Mouse (Mus musculus) liver, embryonic 16.5 days (tissue): ENCODE data around the gene Pafah1b3. TPM values are rescaled to one million over a fixed set of nuclear protein-coding genes. Genes with fewer than 3 reads are reported as not detected.

Source experiments
- ATAC-seq: fragments of 200-750 bp; cut with Nextera tagmentation; 2 replicates; pipeline ENCODE4 v1.8.0; 2017; ENCODE audit warnings: low read depth, mild to moderate bottlenecking, moderate number of reproducible peaks, moderate library complexity
- H3K27ac ChIP-seq: fragments of 300-500 bp; sonication (generic); 2 replicates; pipeline ENCODE4 v1.5.1; 2014; ENCODE audit warnings: mild to moderate bottlenecking, low read length
- H3K27me3 ChIP-seq: fragments of 300-500 bp; sonication (generic); 2 replicates; pipeline ENCODE4 v1.6.1; 2014; ENCODE audit warnings: low read depth, low read length, mixed read lengths; ENCODE audit not compliant: control insufficient read depth, insufficient read depth
- H3K36me3 ChIP-seq: fragments of 300-500 bp; sonication (generic); 2 replicates; pipeline ENCODE4 v1.6.1; 2014; ENCODE audit warnings: mild to moderate bottlenecking; ENCODE audit not compliant: control insufficient read depth, insufficient read depth
- H3K4me1 ChIP-seq: fragments of 300-500 bp; sonication (generic); 2 replicates; pipeline ENCODE4 v1.6.1; 2014; ENCODE audit warnings: low read depth, low read length, mixed read lengths; ENCODE audit not compliant: control insufficient read depth
- H3K4me2 ChIP-seq: fragments of 300-500 bp; sonication (generic); 2 replicates; pipeline ENCODE4 v1.6.1; 2014; ENCODE audit warnings: low read depth, low read length, mixed read lengths
- H3K4me3 ChIP-seq: fragments of 300-500 bp; sonication (generic); 2 replicates; pipeline ENCODE4 v1.5.1; 2014; ENCODE audit warnings: low read depth, mild to moderate bottlenecking, low read length
- H3K9ac ChIP-seq: fragments of 300-500 bp; sonication (generic); 2 replicates; pipeline ENCODE4 v1.6.1; 2014; ENCODE audit warnings: low read depth, low read length
- H3K9me3 ChIP-seq: fragments of 300-500 bp; sonication (generic); replicated peaks from 2 replicates; pipeline ENCODE4 v1.6.1; 2016; ENCODE audit warnings: low read length; ENCODE audit not compliant: control insufficient read depth
- WGBS: fragments of 180-500 bp; shearing (Covaris S2); extraction: QIAGEN DNeasy Blood & Tissue Kit; methylation state at CpG from one replicate; pipeline ENCODE4 v1.1.7; 2014; ENCODE audit not compliant: insufficient replicate concordance; 5-methylcytosine and 5-hydroxymethylcytosine counted together
- polyA plus RNA-seq: library from polyadenylated mRNA; unstranded; fragments of >200 nt; fragmentation: Nextera tagmentation; extraction: Ambion mirVana; gene quantifications from 2 replicates; pipeline ENCODE4 v1.2.1, GENCODE M21; 2015

Pafah1b3 gene
- polyA plus RNA-seq, 1 experiment from 2014 or later = 25.6 TPM

DNA sequence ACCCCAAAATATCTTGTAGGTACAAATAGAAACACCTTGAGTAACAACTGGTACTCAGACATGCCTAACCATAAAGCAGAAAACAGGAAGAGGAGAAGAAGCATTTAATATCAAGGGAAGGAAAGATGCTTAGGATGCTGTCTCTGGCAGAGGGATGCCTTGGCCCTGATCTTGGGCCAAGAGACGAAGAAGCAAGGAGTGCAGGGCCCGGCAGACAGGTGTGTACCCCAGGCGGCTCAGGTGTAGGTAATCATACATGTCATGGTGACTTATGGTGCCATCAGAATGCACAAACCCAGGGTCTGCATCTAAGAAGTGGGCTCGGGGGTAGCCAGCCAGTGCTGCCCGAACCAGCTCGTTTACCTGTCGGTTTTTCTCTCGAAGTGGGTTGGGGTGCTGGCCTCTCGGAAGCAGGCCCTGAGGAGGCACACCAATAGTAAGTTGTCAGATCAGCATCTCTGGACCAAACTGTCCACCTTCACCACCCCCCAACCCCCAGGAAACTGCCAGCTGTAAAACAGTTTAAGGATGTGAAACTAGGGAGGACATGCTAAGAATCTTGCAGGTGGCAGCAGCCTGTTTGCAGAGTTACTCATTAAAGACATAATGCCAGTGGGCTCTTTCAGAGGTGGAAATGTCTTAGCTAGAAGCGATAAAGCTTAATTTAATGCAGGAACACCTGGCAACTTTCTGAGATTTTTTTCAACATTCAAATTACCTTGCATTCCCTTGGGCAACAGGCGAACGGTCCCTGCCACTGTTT is 2.6 kb downstream of the Pafah1b3 start:
- H3K4me3 ChIP-seq = no peak overlapping the region
- no peak for ATAC-seq
- H3K36me3 ChIP-seq = peaks cover 36% of the 10 kb centered on the region
- no peak overlapping the region for H3K9ac ChIP-seq
- H3K27me3 ChIP-seq = no peaks in the 10 kb centered on the region
- 78% methylated on average over 12 of the region's 12 CpGs for WGBS
- no peaks in the 10 kb centered on the region for H3K9me3 ChIP-seq
- H3K4me2 ChIP-seq = no peak overlapping the region
- H3K4me1 ChIP-seq = peaks cover 19% of the 10 kb centered on the region
- H3K27ac ChIP-seq = no peak overlapping the region

- Histone ChIP-seq H3K36me3 (peaks cover 42% of the 10 kb centered on the region), H3K4me2 (no peak overlapping the region), H3K27ac (no peak overlapping the region), H3K9me3 (no peaks in the 10 kb centered on the region), H3K4me3 (no peak overlapping the region), H3K4me1 (peaks cover 19% of the 10 kb centered on the region), H3K27me3 (no peaks in the 10 kb centered on the region), H3K9ac (no peak overlapping the region)
- no peak for ATAC-seq
- 78% methylated on average over 4 of the region's 4 CpGs for WGBS
These were observed 3.3 kb downstream of the Pafah1b3 start for GRCm38 (mm10) chr7:25294495-25294894.

DNA sequence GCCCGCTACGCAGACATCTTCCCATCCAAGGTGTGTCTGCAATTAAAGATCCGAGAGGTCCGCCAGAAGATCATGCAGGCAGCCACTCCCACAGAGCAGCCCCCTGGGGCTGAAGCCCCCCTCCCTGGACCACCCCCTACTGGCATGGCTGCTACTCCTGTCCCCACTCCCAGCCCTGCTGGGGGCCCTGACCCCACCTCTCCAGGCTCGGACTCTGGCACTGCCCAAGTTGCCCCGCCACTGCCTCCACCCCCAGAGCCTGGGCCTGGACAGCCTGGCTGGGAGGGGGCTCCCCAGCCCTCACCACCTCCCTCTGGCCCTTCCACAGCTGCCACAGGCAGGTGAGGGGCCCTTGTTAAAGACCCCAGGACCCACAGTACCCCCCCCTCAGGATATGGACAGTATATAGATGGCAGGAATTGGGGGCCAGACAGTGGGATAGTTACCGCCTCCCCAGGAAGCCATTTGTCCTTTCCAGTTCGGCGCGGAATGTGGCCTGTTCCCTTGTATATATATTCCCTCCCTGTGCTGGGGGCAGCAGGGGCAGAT is 4.5 kb downstream of the Pafah1b3 start:
- Histone ChIP-seq H3K9me3 (no peaks in the 10 kb centered on the region), H3K4me1 (peaks cover 19% of the 10 kb centered on the region), H3K9ac (no peak overlapping the region), H3K4me2 (no peak overlapping the region), H3K27ac (no peak overlapping the region), H3K4me3 (no peak overlapping the region), H3K27me3 (no peaks in the 10 kb centered on the region), H3K36me3 (peaks cover 55% of the 10 kb centered on the region)
- ATAC-seq = no peak
- WGBS = 92% methylated on average over 10 of the region's 10 CpGs

DNA sequence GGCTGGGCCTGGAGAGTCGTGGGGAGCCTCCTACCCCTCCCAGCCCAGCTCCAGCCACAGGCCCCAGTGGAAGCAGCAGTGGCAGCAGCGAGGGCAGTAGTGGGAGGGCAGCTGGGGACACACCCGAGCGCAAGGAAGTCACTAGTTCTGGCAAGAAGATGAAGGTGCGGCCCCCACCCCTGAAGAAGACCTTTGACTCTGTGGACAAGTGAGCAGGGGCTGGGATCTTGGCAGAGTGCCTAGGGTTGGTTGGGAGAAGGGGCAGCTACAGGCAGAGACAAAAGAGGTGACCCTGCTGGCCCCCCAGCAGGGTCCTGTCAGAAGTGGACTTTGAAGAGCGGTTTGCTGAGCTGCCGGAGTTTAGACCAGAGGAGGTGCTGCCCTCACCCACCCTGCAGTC is 5.7 kb downstream of the Pafah1b3 start:
- ATAC-seq = no peak
- 66% methylated on average over 7 of the region's 7 CpGs for WGBS

GRCm38 (mm10) chr7:25290911-25291310 is 6.9 kb downstream of the Pafah1b3 start:
- H3K4me1 ChIP-seq = no peaks in the 10 kb centered on the region
- H3K27me3 ChIP-seq = no peaks in the 10 kb centered on the region
- ATAC-seq = no peak
- H3K9me3 ChIP-seq = no peaks in the 10 kb centered on the region
- peaks cover 78% of the 10 kb centered on the region for H3K36me3 ChIP-seq
- WGBS = 66% methylated on average over 2 of the region's 2 CpGs
- H3K4me3 ChIP-seq = no peak overlapping the region
- no peak overlapping the region for H3K27ac ChIP-seq
- H3K9ac ChIP-seq = no peak overlapping the region
- H3K4me2 ChIP-seq = no peak overlapping the region

More for the DNA sequence above, 5.7 kb downstream of the Pafah1b3 start:
- Histone ChIP-seq H3K4me3 (no peak overlapping the region), H3K4me1 (peaks cover 8% of the 10 kb centered on the region), H3K9me3 (no peaks in the 10 kb centered on the region), H3K27me3 (no peaks in the 10 kb centered on the region), H3K27ac (no peak overlapping the region), H3K9ac (no peak overlapping the region), H3K4me2 (no peak overlapping the region), H3K36me3 (peaks cover 66% of the 10 kb centered on the region)

- Histone ChIP-seq H3K36me3 (peaks cover 83% of the 10 kb centered on the region), H3K4me2 (no peak overlapping the region), H3K9me3 (no peaks in the 10 kb centered on the region), H3K27me3 (no peaks in the 10 kb centered on the region), H3K4me3 (no peak overlapping the region), H3K9ac (no peak overlapping the region), H3K4me1 (no peaks in the 10 kb centered on the region), H3K27ac (no peak overlapping the region)
- WGBS = 88% methylated on average over 1 of the region's 1 CpGs
- ATAC-seq = no peak
These were observed 7.3 kb downstream of the Pafah1b3 start for GRCm38 (mm10) chr7:25290463-25290862.

DNA sequence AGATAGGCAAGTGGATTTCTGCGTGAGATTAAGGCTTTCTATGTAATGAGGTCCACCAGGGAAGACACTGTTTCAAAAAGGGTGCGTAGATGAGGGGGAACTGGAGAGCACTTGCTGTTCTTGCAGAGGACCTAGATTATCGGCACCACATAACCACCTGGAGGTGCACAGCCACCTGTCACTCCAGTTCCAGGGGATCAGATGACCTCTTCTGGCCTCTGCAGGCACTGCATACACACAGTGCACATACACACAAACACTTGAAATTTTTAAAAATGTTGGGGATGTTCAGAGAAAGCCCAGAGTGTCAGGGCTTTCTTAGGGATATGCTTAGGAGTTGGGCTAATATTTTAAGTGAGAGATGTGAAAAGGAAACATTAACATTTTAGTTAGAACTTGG is 7.9 kb downstream of the Pafah1b3 start:
- Histone ChIP-seq H3K9me3 (no peaks in the 10 kb centered on the region), H3K27ac (no peak overlapping the region), H3K4me2 (no peak overlapping the region), H3K9ac (no peak overlapping the region), H3K27me3 (no peaks in the 10 kb centered on the region), H3K4me1 (no peaks in the 10 kb centered on the region), H3K4me3 (no peak overlapping the region), H3K36me3 (peaks cover 87% of the 10 kb centered on the region)
- no peak for ATAC-seq
- 88% methylated on average over 3 of the region's 3 CpGs for WGBS

DNA sequence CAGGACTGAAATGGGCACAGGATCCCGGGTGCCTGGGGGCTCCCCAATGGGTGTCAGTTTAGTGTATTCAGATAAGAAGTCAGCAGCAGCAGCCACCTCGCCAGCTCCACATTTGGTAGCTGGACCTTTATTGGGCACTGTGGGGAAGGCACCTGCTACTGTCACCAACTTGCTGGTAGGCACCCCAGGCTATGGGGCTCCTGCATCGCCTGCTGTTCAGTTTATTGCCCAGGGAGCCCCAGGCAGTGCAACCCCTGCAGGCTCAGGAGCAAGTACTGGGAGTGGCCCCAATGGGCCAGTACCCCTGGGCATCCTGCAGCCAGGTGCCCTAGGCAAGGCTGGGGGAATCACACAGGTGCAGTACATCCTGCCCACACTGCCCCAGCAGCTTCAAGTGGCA is 9.1 kb downstream of the Pafah1b3 start:
- H3K4me1 ChIP-seq = peaks cover 7% of the 10 kb centered on the region
- no peaks in the 10 kb centered on the region for H3K9me3 ChIP-seq
- H3K27ac ChIP-seq = no peak overlapping the region
- H3K36me3 ChIP-seq = peaks cover 83% of the 10 kb centered on the region
- no peaks in the 10 kb centered on the region for H3K27me3 ChIP-seq
- H3K4me2 ChIP-seq = no peak overlapping the region
- 72% methylated on average over 3 of the region's 3 CpGs for WGBS
- no peak for ATAC-seq
- H3K9ac ChIP-seq = no peak overlapping the region
- H3K4me3 ChIP-seq = no peak overlapping the region

DNA sequence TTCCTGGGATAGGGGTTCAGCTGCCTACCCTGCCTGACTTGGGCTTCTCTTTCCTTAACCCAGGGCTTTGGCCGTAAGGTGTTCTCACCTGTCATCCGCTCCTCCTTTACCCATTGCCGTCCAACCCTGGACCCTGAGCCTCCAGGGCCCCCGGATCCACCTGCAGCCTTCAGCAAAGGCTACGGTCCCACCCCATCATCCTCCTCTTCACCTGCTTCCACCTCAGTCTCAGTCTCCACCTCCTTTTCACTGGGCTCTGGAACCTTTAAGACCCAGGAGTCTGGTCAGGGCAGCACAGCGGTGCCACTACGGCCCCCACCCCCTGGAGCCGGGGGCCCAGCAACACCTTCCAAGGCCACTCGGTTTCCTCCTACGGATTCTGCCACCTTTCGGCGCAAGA is 9.8 kb downstream of the Pafah1b3 start:
- Histone ChIP-seq H3K9me3 (no peaks in the 10 kb centered on the region), H3K36me3 (peaks cover 79% of the 10 kb centered on the region), H3K27me3 (no peaks in the 10 kb centered on the region), H3K4me2 (no peak overlapping the region), H3K4me1 (peaks cover 14% of the 10 kb centered on the region), H3K27ac (no peak overlapping the region), H3K9ac (no peak overlapping the region), H3K4me3 (no peak overlapping the region)
- no peak for ATAC-seq
- 92% methylated on average over 12 of the region's 12 CpGs for WGBS
